Mouse (Mus musculus) limb, embryonic 14.5 days (tissue): Measurements from ENCODE around the gene Fam213a. TPM values are rescaled to one million over a fixed set of nuclear protein-coding genes. Genes with fewer than 3 reads are reported as not detected.

Experiments used
- ATAC-seq: fragments of 200-750 bp; cut with Nextera tagmentation; 2 replicates; pipeline ENCODE4 v1.8.0; 2017; ENCODE audit warnings: low read depth, moderate number of reproducible peaks, moderate TSS enrichment; ENCODE audit not compliant: low FRiP score
- DNase-seq: peaks from one replicate; pipeline ENCODE4 v3.0.0-alpha.2; 2015; ENCODE audit warnings: low spot score
- H3K27ac ChIP-seq: fragments of 300-500 bp; sonication (generic); replicated peaks from 2 replicates; pipeline ENCODE4 v1.5.1; 2014; ENCODE audit warnings: low read depth, mild to moderate bottlenecking, low read length, moderate library complexity, mixed read lengths
- H3K27me3 ChIP-seq: fragments of 300-500 bp; sonication (generic); 2 replicates; pipeline ENCODE4 v1.6.1; 2014; ENCODE audit warnings: low read length, mixed read lengths; ENCODE audit not compliant: control insufficient read depth, insufficient read depth
- H3K36me3 ChIP-seq: fragments of 300-500 bp; sonication (generic); 2 replicates; pipeline ENCODE4 v1.6.1; 2014; ENCODE audit warnings: mild to moderate bottlenecking, low read length, moderate library complexity, mixed read lengths; ENCODE audit not compliant: control insufficient read depth, insufficient read depth
- H3K4me1 ChIP-seq: fragments of 300-500 bp; sonication (generic); 2 replicates; pipeline ENCODE4 v1.6.1; 2014; ENCODE audit warnings: antibody characterized with exemption, low read length, mixed read lengths; ENCODE audit not compliant: control insufficient read depth, insufficient read depth
- H3K4me2 ChIP-seq: fragments of 300-500 bp; sonication (generic); replicated peaks from 2 replicates; pipeline ENCODE4 v1.6.1; 2014; ENCODE audit warnings: low read depth, mild to moderate bottlenecking, low read length, moderate library complexity; ENCODE audit not compliant: severe bottlenecking
- H3K4me3 ChIP-seq: fragments of 300-500 bp; sonication (generic); replicated peaks from 2 replicates; pipeline ENCODE4 v1.5.1; 2014; ENCODE audit warnings: low read length
- H3K9ac ChIP-seq: fragments of 300-500 bp; sonication (generic); 2 replicates; pipeline ENCODE4 v1.6.1; 2014; ENCODE audit warnings: mild to moderate bottlenecking, low read depth, low read length, moderate library complexity; ENCODE audit not compliant: severe bottlenecking
- H3K9me3 ChIP-seq: fragments of 300-500 bp; sonication (generic); 2 replicates; pipeline ENCODE4 v1.6.1; 2016; ENCODE audit warnings: low read length; ENCODE audit not compliant: control insufficient read depth
- POLR2A ChIP-seq: fragments of 200-500 bp; IDR thresholded peaks from 2 replicates; pipeline ENCODE4 v1.8.0; 2012; ENCODE audit warnings: inconsistent platforms, mild to moderate bottlenecking, moderate library complexity, borderline replicate concordance; ENCODE audit not compliant: insufficient read depth, insufficient read length; ENCODE audit errors: extremely low read depth
- WGBS: fragments of 180-500 bp; shearing (Covaris S2); extraction: QIAGEN DNeasy Blood & Tissue Kit; methylation state at CpG from one replicate; pipeline ENCODE4 v1.1.7; 2014; 5-methylcytosine and 5-hydroxymethylcytosine counted together
- polyA plus RNA-seq, 2 experiments: library from polyadenylated mRNA; depleted of rRNA in 1 of 2; stranded (reverse) in 1 of 2; unstranded in 1 of 2; fragments of >200 nt; fragmentation: Nextera tagmentation in 1 of 2; extraction: Ambion mirVana in 1 of 2; gene quantifications; 2 replicates each; pipeline versions ENCODE4 v1.2.1 to v1.2.3; 2012 to 2014

The Fam213a gene
- polyA plus RNA-seq, 2 experiments = 19.6 to 27.1 TPM

- no peak for DNase-seq
- no peak for ATAC-seq
- no peak overlapping the region for H3K27ac ChIP-seq
- H3K36me3 ChIP-seq = no peaks in the 10 kb centered on the region
- H3K9ac ChIP-seq = no peak overlapping the region
- H3K4me1 ChIP-seq = peaks cover 74% of the 10 kb centered on the region
- H3K9me3 ChIP-seq = no peaks in the 10 kb centered on the region
- no peaks in the 10 kb centered on the region for H3K27me3 ChIP-seq
- WGBS = 35% methylated on average over 4 of the region's 4 CpGs
- H3K4me2 ChIP-seq = no peak overlapping the region
- TF ChIP-seq POLR2A = no peak
- H3K4me3 ChIP-seq = no peak overlapping the region
Observed at GRCm38 (mm10) chr14:40960237-40960636, 53.4 kb downstream of the Fam213a start.

DNA sequence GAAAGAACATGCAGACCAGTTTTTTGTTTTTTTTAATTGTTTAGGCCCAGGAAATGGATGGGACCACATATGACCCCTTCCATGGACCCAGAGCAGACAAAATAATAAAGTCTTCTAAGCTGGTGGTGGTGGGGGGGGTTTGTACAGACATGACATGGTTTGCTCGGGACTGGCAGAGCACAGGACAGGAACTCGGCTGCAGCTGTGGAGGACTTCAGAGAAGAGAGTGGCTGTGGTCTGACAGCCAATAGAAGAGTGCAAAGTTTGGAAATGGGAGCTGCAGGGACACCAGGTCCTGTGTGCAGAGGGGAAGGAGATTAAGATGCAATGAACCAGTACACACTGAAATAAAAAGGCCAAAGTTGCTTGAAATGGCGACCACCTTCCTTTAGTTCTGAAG, 54.0 kb downstream of the Fam213a start:
- DNase-seq = no peak
- TF ChIP-seq POLR2A = no peak
- 42% methylated on average over 3 of the region's 3 CpGs for WGBS
- Histone ChIP-seq H3K4me2 (no peak overlapping the region), H3K4me1 (peaks cover 73% of the 10 kb centered on the region), H3K36me3 (no peaks in the 10 kb centered on the region), H3K27ac (no peak overlapping the region), H3K9me3 (no peaks in the 10 kb centered on the region), H3K9ac (no peak overlapping the region), H3K27me3 (no peaks in the 10 kb centered on the region), H3K4me3 (no peak overlapping the region)
- no peak for ATAC-seq

- H3K4me3 ChIP-seq = no peak overlapping the region
- no peak for TF ChIP-seq POLR2A
- peak overlapping the region; percentile 49 for H3K27ac ChIP-seq
- no peaks in the 10 kb centered on the region for H3K27me3 ChIP-seq
- DNase-seq (no peak), ATAC-seq (no peak)
- no peaks in the 10 kb centered on the region for H3K9me3 ChIP-seq
- no peak overlapping the region for H3K9ac ChIP-seq
- H3K4me2 ChIP-seq = no peak overlapping the region
- peaks cover 73% of the 10 kb centered on the region for H3K4me1 ChIP-seq
- no peaks in the 10 kb centered on the region for H3K36me3 ChIP-seq
- 48% methylated on average over 2 of the region's 2 CpGs for WGBS
Observed at GRCm38 (mm10) chr14:40958986-40959381, 54.6 kb downstream of the Fam213a start.

DNA sequence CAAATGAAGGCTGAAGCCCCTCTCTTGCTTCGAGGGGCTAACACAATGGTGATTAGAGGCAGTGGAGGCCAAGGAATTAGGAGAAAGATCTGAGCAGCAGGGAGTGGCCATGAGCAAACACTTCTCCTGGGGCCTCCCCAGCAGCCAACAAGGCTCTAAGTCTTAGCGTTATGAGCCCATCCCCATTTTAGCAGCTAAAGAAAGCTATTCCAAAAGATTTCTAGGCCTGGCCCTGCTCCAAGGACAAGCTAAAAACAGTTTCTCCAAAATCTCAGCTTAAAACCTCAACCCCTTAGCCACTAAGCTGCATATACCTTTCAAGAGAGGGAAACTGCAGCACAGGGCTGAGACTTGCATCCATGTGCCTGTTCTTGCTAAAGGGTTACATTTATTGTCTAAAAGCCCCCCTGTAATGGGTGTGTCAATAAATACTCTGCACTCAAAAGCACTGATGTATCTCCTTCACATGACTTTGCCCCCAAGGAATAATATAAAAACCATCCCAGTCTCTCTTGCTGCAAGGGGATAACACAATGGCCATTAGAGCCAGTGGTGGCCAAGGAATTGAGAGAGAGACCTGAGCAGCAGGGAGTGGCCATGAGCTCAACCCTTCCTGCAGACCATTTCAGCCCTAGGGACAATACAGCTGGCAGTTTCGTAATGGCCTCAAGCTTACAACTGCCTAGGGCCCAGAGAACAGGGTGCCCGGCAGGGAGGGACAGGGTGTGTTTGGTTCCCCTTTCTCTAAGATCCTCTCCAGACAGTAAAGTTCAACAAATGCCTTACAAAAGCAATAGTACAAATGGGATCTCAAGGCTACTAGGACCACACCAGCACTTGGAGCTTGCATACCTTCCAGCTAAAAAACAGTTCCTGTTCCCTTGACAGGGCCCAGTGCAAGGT, 55.3 kb downstream of the Fam213a start:
- Histone ChIP-seq H3K9me3 (no peaks in the 10 kb centered on the region), H3K4me3 (no peak overlapping the region), H3K36me3 (no peaks in the 10 kb centered on the region), H3K4me2 (no peak overlapping the region), H3K9ac (no peak overlapping the region), H3K4me1 (peaks cover 71% of the 10 kb centered on the region), H3K27me3 (no peaks in the 10 kb centered on the region), H3K27ac (peak overlapping the region; percentile 71)
- TF ChIP-seq POLR2A = no peak
- DNase-seq = peak; percentile 56
- WGBS = 26% methylated on average over 4 of the region's 4 CpGs
- ATAC-seq = no peak

DNA sequence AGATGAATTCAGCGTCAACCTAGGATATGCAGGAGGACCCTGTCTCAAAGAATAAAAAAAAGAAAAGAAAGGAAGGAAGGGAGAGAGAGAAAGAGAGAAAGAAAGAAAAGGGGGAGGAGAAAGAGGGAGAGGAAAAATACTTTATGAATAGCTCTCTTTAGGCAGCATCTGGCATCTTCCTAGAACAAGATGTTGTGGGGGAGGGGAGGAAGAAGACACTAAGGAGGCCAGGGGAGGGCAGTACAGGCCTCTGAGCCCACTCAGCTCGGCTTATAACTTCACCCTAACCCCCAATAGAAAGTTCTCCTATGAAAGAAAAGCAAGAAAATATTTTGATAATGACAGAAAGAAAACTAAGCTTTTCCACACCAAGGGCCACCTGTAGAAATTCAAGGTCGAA, 56.0 kb downstream of the Fam213a start:
- Histone ChIP-seq H3K4me3 (no peak overlapping the region), H3K27me3 (no peaks in the 10 kb centered on the region), H3K4me1 (peaks cover 75% of the 10 kb centered on the region), H3K9me3 (no peaks in the 10 kb centered on the region), H3K27ac (peak overlapping the region; percentile 71), H3K36me3 (no peaks in the 10 kb centered on the region), H3K4me2 (no peak overlapping the region), H3K9ac (no peak overlapping the region)
- ATAC-seq (no peak), DNase-seq (peak; percentile 61)
- WGBS = 58% methylated on average over 3 of the region's 3 CpGs
- TF ChIP-seq POLR2A = no peak
